Mouse (Mus musculus): ENCODE results near the gene Vezt. TPM values are rescaled to one million over a fixed set of nuclear protein-coding genes. Genes with fewer than 3 reads are reported as not detected.

Vezt gene
- polyA plus RNA-seq, 1 experiment, result 38.9 TPM

GRCm38 (mm10) chr10:93924666-93925065, 111.0 kb downstream of the Vezt start:
- Histone ChIP-seq H3K4me3 (ENCODE audit: insufficient read depth, low read length) (no peak overlapping the region), H3K4me1 (ENCODE audit: control insufficient read depth, insufficient read depth, low read length) (no peaks in the 10 kb centered on the region), H3K27ac (ENCODE audit: insufficient read depth, low read length) (no peak overlapping the region)
- TF ChIP-seq POLR2A (IDR thresholded peaks at IDR 0.05; ENCODE audit: extremely low read depth, insufficient read depth, low read length) (no peak), CTCF (IDR thresholded peaks at IDR 0.05; ENCODE audit: extremely low read depth, insufficient read depth, low read length) (no peak)

- no peak for TF ChIP-seq POLR2A (IDR thresholded peaks at IDR 0.05; ENCODE audit: extremely low read depth, insufficient read depth, low read length)
- Histone ChIP-seq H3K4me1 (ENCODE audit: control insufficient read depth, insufficient read depth, low read length) (no peaks in the 10 kb centered on the region), H3K27ac (ENCODE audit: insufficient read depth, low read length) (no peak overlapping the region), H3K4me3 (ENCODE audit: insufficient read depth, low read length) (no peak overlapping the region)
Observed at GRCm38 (mm10) chr10:93921160-93921559, 114.5 kb downstream of the Vezt start.

GRCm38 (mm10) chr10:93919227-93919626, 116.4 kb downstream of the Vezt start:
- no peak for TF ChIP-seq CTCF (IDR thresholded peaks at IDR 0.05; ENCODE audit: extremely low read depth, insufficient read depth, low read length)
- TF ChIP-seq POLR2A (IDR thresholded peaks at IDR 0.05; ENCODE audit: extremely low read depth, insufficient read depth, low read length), result no peak
- no peaks in the 10 kb centered on the region for H3K4me1 ChIP-seq (ENCODE audit: control insufficient read depth, insufficient read depth, low read length)
- H3K27ac ChIP-seq (ENCODE audit: insufficient read depth, low read length), result no peak overlapping the region
- H3K4me3 ChIP-seq (ENCODE audit: insufficient read depth, low read length), result no peak overlapping the region

GRCm38 (mm10) chr10:93918701-93919100, 116.9 kb downstream of the Vezt start:
- Histone ChIP-seq H3K4me1 (ENCODE audit: control insufficient read depth, insufficient read depth, low read length) (no peaks in the 10 kb centered on the region), H3K4me3 (ENCODE audit: insufficient read depth, low read length) (no peak overlapping the region), H3K27ac (ENCODE audit: insufficient read depth, low read length) (no peak overlapping the region)
- TF ChIP-seq POLR2A (IDR thresholded peaks at IDR 0.05; ENCODE audit: extremely low read depth, insufficient read depth, low read length), result no peak

- H3K27ac ChIP-seq (ENCODE audit: insufficient read depth, low read length), result no peak overlapping the region
- no peaks in the 10 kb centered on the region for H3K4me1 ChIP-seq (ENCODE audit: control insufficient read depth, insufficient read depth, low read length)
- TF ChIP-seq POLR2A (IDR thresholded peaks at IDR 0.05; ENCODE audit: extremely low read depth, insufficient read depth, low read length) (no peak), CTCF (IDR thresholded peaks at IDR 0.05; ENCODE audit: extremely low read depth, insufficient read depth, low read length) (no peak)
- no peak overlapping the region for H3K4me3 ChIP-seq (ENCODE audit: insufficient read depth, low read length)
Observed at GRCm38 (mm10) chr10:93918087-93918486, 117.5 kb downstream of the Vezt start.

- Histone ChIP-seq H3K4me1 (ENCODE audit: control insufficient read depth, insufficient read depth, low read length) (no peaks in the 10 kb centered on the region), H3K4me3 (ENCODE audit: insufficient read depth, low read length) (no peak overlapping the region), H3K27ac (ENCODE audit: insufficient read depth, low read length) (no peak overlapping the region)
- TF ChIP-seq POLR2A (IDR thresholded peaks at IDR 0.05; ENCODE audit: extremely low read depth, insufficient read depth, low read length) (no peak), CTCF (IDR thresholded peaks at IDR 0.05; ENCODE audit: extremely low read depth, insufficient read depth, low read length) (no peak)
Observed at GRCm38 (mm10) chr10:93916778-93917177, 118.8 kb downstream of the Vezt start.

- Histone ChIP-seq H3K4me1 (ENCODE audit: control insufficient read depth, insufficient read depth, low read length) (no peaks in the 10 kb centered on the region), H3K4me3 (ENCODE audit: insufficient read depth, low read length) (no peak overlapping the region), H3K27ac (ENCODE audit: insufficient read depth, low read length) (no peak overlapping the region)
- TF ChIP-seq POLR2A (IDR thresholded peaks at IDR 0.05; ENCODE audit: extremely low read depth, insufficient read depth, low read length) (no peak), CTCF (IDR thresholded peaks at IDR 0.05; ENCODE audit: extremely low read depth, insufficient read depth, low read length) (no peak)
Observed at GRCm38 (mm10) chr10:93915531-93916275, 119.9 kb downstream of the Vezt start.

- Histone ChIP-seq H3K4me1 (ENCODE audit: control insufficient read depth, insufficient read depth, low read length) (no peaks in the 10 kb centered on the region), H3K27ac (ENCODE audit: insufficient read depth, low read length) (no peak overlapping the region), H3K4me3 (ENCODE audit: insufficient read depth, low read length) (no peak overlapping the region)
- TF ChIP-seq POLR2A (IDR thresholded peaks at IDR 0.05; ENCODE audit: extremely low read depth, insufficient read depth, low read length) (no peak), CTCF (IDR thresholded peaks at IDR 0.05; ENCODE audit: extremely low read depth, insufficient read depth, low read length) (no peak)
Observed at GRCm38 (mm10) chr10:93913525-93913924, 122.1 kb downstream of the Vezt start.

- TF ChIP-seq CTCF (IDR thresholded peaks at IDR 0.05; ENCODE audit: extremely low read depth, insufficient read depth, low read length) (no peak), POLR2A (IDR thresholded peaks at IDR 0.05; ENCODE audit: extremely low read depth, insufficient read depth, low read length) (no peak)
- H3K27ac ChIP-seq (ENCODE audit: insufficient read depth, low read length), result no peak overlapping the region
- H3K4me1 ChIP-seq (ENCODE audit: control insufficient read depth, insufficient read depth, low read length), result no peaks in the 10 kb centered on the region
- no peak overlapping the region for H3K4me3 ChIP-seq (ENCODE audit: insufficient read depth, low read length)
Observed at GRCm38 (mm10) chr10:93912917-93913316, 122.7 kb downstream of the Vezt start.

GRCm38 (mm10) chr10:93912136-93912855, 123.3 kb downstream of the Vezt start:
- Histone ChIP-seq H3K4me1 (ENCODE audit: control insufficient read depth, insufficient read depth, low read length) (no peaks in the 10 kb centered on the region), H3K4me3 (ENCODE audit: insufficient read depth, low read length) (no peak overlapping the region), H3K27ac (ENCODE audit: insufficient read depth, low read length) (no peak overlapping the region)
- TF ChIP-seq CTCF (IDR thresholded peaks at IDR 0.05; ENCODE audit: extremely low read depth, insufficient read depth, low read length), result no peak
